Mouse (Mus musculus) telencephalon, adult 2 months (tissue): ENCODE measurements around the gene Prdm16.

Experiments used
- DNase-seq: peaks from one replicate; pipeline ENCODE4 v3.0.0-alpha.2; 2011; ENCODE audit warnings: low read depth, low spot score

Gene Prdm16

GRCm38 (mm10) chr4:154480143-154480542 lies 156.5 kb downstream of the Prdm16 start:
- DNase-seq, result no peak

GRCm38 (mm10) chr4:154478933-154479613 lies 157.6 kb downstream of the Prdm16 start:
- no peak for DNase-seq

GRCm38 (mm10) chr4:154473571-154474307 lies 162.9 kb downstream of the Prdm16 start:
- DNase-seq, result no peak

GRCm38 (mm10) chr4:154472569-154472968 lies 164.1 kb downstream of the Prdm16 start:
- DNase-seq, result no peak

- no peak for DNase-seq
These were observed 165.1 kb downstream of the Prdm16 start for GRCm38 (mm10) chr4:154471447-154472101.

GRCm38 (mm10) chr4:154466305-154466704 lies 170.4 kb downstream of the Prdm16 start:
- DNase-seq, result no peak

GRCm38 (mm10) chr4:154465123-154465522 lies 171.6 kb downstream of the Prdm16 start:
- DNase-seq, result no peak

- DNase-seq, result no peak
These were observed 176.7 kb downstream of the Prdm16 start for GRCm38 (mm10) chr4:154460021-154460420.

- DNase-seq, result no peak
These were observed 178.9 kb downstream of the Prdm16 start for GRCm38 (mm10) chr4:154457756-154458155.

GRCm38 (mm10) chr4:154456265-154456822 lies 180.3 kb downstream of the Prdm16 start:
- no peak for DNase-seq

GRCm38 (mm10) chr4:154450441-154450840 lies 186.2 kb downstream of the Prdm16 start:
- DNase-seq, result no peak

- no peak for DNase-seq
These were observed 186.6 kb downstream of the Prdm16 start for GRCm38 (mm10) chr4:154450036-154450435.

GRCm38 (mm10) chr4:154449343-154449742 lies 187.3 kb downstream of the Prdm16 start:
- no peak for DNase-seq

- DNase-seq, result no peak
These were observed 191.0 kb downstream of the Prdm16 start for GRCm38 (mm10) chr4:154445721-154446120.

- no peak for DNase-seq
These were observed 193.9 kb downstream of the Prdm16 start for GRCm38 (mm10) chr4:154442645-154443304.

GRCm38 (mm10) chr4:154439455-154440052 lies 197.1 kb downstream of the Prdm16 start:
- DNase-seq, result no peak

- DNase-seq, result peak; percentile 77
These were observed 198.1 kb downstream of the Prdm16 start for GRCm38 (mm10) chr4:154438610-154439009.

GRCm38 (mm10) chr4:154429770-154430169 lies 206.9 kb downstream of the Prdm16 start:
- no peak for DNase-seq

GRCm38 (mm10) chr4:154426901-154427300 lies 209.8 kb downstream of the Prdm16 start:
- DNase-seq, result no peak

GRCm38 (mm10) chr4:154425284-154425683 lies 211.4 kb downstream of the Prdm16 start:
- DNase-seq, result no peak

GRCm38 (mm10) chr4:154424681-154425080 lies 212.0 kb downstream of the Prdm16 start:
- no peak for DNase-seq
